Mouse (Mus musculus) heart, postnatal 0 days (tissue): ENCODE data around the gene Adm2. TPM values are rescaled to one million over a fixed set of nuclear protein-coding genes. Genes with fewer than 3 reads are reported as not detected.

Experiments used
- ATAC-seq: fragments of 200-750 bp; cut with Nextera tagmentation; 2 replicates; pipeline ENCODE4 v1.8.0; 2017; ENCODE audit warnings: low read depth, moderate number of reproducible peaks, moderate library complexity; ENCODE audit not compliant: insufficient read depth
- DNase-seq: peaks from one replicate; pipeline ENCODE4 v3.0.0-alpha.2; 2016; ENCODE audit warnings: low spot score
- H3K27ac ChIP-seq: fragments of 300-500 bp; sonication (generic); 2 replicates; pipeline ENCODE4 v1.5.1; 2014; ENCODE audit warnings: low read depth, mild to moderate bottlenecking
- H3K27me3 ChIP-seq: fragments of 300-500 bp; sonication (generic); 2 replicates; pipeline ENCODE4 v1.6.1; 2014; ENCODE audit warnings: low read length, mixed read lengths; ENCODE audit not compliant: control insufficient read depth, insufficient read depth
- H3K36me3 ChIP-seq: fragments of 300-500 bp; sonication (generic); replicated peaks from 2 replicates; pipeline ENCODE4 v1.6.1; 2014; ENCODE audit warnings: low read length, mixed read lengths; ENCODE audit not compliant: control insufficient read depth, insufficient read depth
- H3K4me1 ChIP-seq: fragments of 300-500 bp; sonication (generic); 2 replicates; pipeline ENCODE4 v1.6.1; 2014; ENCODE audit warnings: antibody characterized with exemption; ENCODE audit not compliant: control insufficient read depth, insufficient read depth
- H3K4me2 ChIP-seq: fragments of 300-500 bp; sonication (generic); 2 replicates; pipeline ENCODE4 v1.6.1; 2014; ENCODE audit warnings: low read depth, mild to moderate bottlenecking, low read length, moderate library complexity
- H3K4me3 ChIP-seq: fragments of 300-500 bp; sonication (generic); 2 replicates; pipeline ENCODE4 v1.5.1; 2014; ENCODE audit warnings: low read depth, low read length
- H3K9ac ChIP-seq: fragments of 300-500 bp; sonication (generic); replicated peaks from 2 replicates; pipeline ENCODE4 v1.6.1; 2014; ENCODE audit warnings: low read depth, low read length, mixed read lengths
- H3K9me3 ChIP-seq: fragments of 300-500 bp; sonication (generic); replicated peaks from 2 replicates; pipeline ENCODE4 v1.6.1; 2016; ENCODE audit warnings: low read length; ENCODE audit not compliant: control insufficient read depth
- CTCF ChIP-seq: IDR thresholded peaks from 2 replicates; pipeline ENCODE4 v1.5.1; 2016; ENCODE audit warnings: antibody characterized with exemption, control low read depth, low read depth
- EP300 ChIP-seq: IDR thresholded peaks from 2 replicates; pipeline ENCODE4 v1.6.1; 2016; ENCODE audit warnings: antibody characterized with exemption, low read depth
- WGBS: fragments of 180-500 bp; shearing (Covaris S2); extraction: QIAGEN DNeasy Blood & Tissue Kit; methylation state at CpG from one replicate; pipeline ENCODE4 v1.1.7; 2014; 5-methylcytosine and 5-hydroxymethylcytosine counted together
- polyA plus RNA-seq: library from polyadenylated mRNA; unstranded; fragments of >200 nt; fragmentation: Nextera tagmentation; extraction: Ambion mirVana; gene quantifications from 2 replicates; pipeline ENCODE4 v1.2.1, GENCODE M21; 2015
- total RNA-seq: library from RNA; depleted of rRNA; stranded (reverse); fragments of >200 nt; gene quantifications from 2 replicates; pipeline ENCODE4 v1.2.3, GENCODE M21; 2014; ENCODE audit warnings: low replicate concordance

Adm2 gene
- total and polyA plus RNA-seq, 2 experiments from 2014 or later: not detected

DNA sequence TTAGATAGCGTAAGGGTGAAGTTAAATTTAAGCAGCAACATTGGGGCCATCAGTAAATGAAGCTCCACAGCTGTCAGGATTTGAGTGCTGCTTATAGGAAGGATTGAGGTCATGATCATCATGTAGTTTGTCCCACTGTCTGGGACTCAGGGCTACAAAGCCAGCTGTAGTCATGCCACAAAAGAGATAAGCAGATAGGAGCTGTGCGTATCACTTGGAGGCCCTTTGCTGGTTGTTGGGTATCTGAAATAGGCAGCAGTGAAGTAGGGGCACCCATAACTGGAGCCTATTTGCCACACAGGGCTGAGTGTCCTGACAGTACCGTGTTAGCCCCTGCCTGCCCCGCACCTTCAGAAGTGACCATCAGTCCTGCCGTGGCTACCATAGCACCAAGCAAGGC is 37.0 kb upstream of the Adm2 start:
- 90% methylated on average over 5 of the region's 5 CpGs for WGBS
- H3K9ac ChIP-seq: no peak overlapping the region
- H3K4me1 ChIP-seq: no peaks in the 10 kb centered on the region
- no peak overlapping the region for H3K4me2 ChIP-seq
- H3K4me3 ChIP-seq: no peak overlapping the region
- H3K27ac ChIP-seq: no peak overlapping the region
- H3K36me3 ChIP-seq: peaks cover 78% of the 10 kb centered on the region
- ATAC-seq (no peak), DNase-seq (no peak)
- no peaks in the 10 kb centered on the region for H3K27me3 ChIP-seq
- H3K9me3 ChIP-seq: no peaks in the 10 kb centered on the region
- TF ChIP-seq EP300: no peak
- no peak for TF ChIP-seq CTCF

DNA sequence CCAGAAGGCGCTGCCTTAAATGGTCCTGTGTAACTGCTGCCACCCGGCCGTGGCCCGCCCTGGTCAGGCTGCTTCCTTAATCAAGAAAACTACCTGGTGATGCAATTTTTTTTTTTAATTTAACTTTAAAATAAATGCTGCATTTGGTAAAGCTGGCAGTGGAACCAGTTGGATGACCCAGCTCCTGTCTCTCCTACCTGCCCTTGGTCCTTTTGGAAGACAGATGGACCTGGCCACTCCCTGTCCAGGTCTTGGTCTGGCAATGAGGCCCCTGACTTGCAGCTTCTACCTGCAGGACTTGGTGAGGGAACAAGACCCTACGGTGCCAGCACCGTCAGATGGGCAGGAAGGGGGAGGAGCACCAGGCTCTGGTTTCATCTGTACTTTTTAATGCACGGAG is 36.4 kb upstream of the Adm2 start:
- Histone ChIP-seq H3K27ac (no peak overlapping the region), H3K27me3 (no peaks in the 10 kb centered on the region), H3K4me2 (no peak overlapping the region), H3K9me3 (no peaks in the 10 kb centered on the region), H3K36me3 (peaks cover 78% of the 10 kb centered on the region), H3K9ac (no peak overlapping the region), H3K4me3 (no peak overlapping the region), H3K4me1 (no peaks in the 10 kb centered on the region)
- TF ChIP-seq CTCF: no peak
- WGBS: 82% methylated on average over 7 of the region's 7 CpGs
- DNase-seq (no peak), ATAC-seq (no peak)

DNA sequence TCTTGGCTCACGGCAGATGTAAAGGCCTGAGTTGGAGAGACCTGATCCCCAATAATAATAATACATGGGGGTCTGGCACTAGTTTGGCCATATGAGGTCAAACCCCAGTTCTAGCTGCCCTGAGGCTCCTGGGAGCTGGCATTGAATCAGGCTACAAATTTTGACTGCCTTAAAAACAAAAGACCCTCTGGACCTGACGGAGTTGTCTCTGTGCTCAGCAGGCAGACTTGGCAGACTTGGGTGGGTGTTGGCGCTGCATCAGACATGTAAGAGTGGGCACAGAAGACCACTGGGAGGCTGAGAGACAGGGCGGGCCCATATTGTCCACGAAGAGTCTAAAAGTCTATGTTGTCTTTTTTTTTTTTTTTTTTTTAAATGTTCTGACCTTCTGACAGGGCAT is 35.9 kb upstream of the Adm2 start:
- Histone ChIP-seq H3K27me3 (no peaks in the 10 kb centered on the region), H3K9ac (no peak overlapping the region), H3K4me3 (no peak overlapping the region), H3K4me2 (no peak overlapping the region), H3K36me3 (peaks cover 77% of the 10 kb centered on the region), H3K27ac (no peak overlapping the region), H3K4me1 (no peaks in the 10 kb centered on the region), H3K9me3 (no peaks in the 10 kb centered on the region)
- ATAC-seq: no peak
- TF ChIP-seq CTCF (no peak), EP300 (no peak)
- 90% methylated on average over 5 of the region's 5 CpGs for WGBS
- no peak for DNase-seq

DNA sequence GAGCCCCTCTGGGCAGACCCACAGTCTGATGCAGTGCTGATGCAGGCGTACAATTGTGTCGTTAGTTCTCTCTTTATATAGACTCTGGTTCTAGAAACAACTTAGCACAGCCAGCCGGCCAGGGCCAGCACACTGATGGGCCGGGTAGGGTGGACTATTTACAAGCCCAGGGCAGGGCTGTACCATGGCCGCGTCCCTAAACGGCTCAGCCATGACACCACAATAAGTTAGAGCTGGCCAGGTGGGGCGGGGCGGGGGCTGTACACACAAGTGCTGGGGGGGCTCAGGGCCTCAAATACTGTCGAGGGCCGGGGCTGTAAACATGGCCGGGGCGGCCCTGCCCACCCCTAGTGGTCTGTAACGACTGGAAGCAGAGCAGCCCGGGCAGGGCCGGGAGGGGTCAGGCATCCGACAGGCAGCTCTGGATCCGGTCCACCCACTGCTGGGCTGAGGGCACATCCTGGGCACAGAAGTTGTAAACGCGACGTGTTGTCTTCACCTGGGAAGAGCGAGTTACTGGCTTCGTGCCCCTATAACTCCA is 34.2 kb upstream of the Adm2 start:
- no peaks in the 10 kb centered on the region for H3K9me3 ChIP-seq
- no peaks in the 10 kb centered on the region for H3K27me3 ChIP-seq
- no peak overlapping the region for H3K4me2 ChIP-seq
- no peak for DNase-seq
- WGBS: 85% methylated on average over 23 of the region's 23 CpGs
- peaks cover 76% of the 10 kb centered on the region for H3K36me3 ChIP-seq
- H3K4me3 ChIP-seq: no peak overlapping the region
- H3K4me1 ChIP-seq: no peaks in the 10 kb centered on the region
- H3K9ac ChIP-seq: no peak overlapping the region
- H3K27ac ChIP-seq: no peak overlapping the region
- no peak for ATAC-seq
- TF ChIP-seq CTCF: no peak
- no peak for TF ChIP-seq EP300

DNA sequence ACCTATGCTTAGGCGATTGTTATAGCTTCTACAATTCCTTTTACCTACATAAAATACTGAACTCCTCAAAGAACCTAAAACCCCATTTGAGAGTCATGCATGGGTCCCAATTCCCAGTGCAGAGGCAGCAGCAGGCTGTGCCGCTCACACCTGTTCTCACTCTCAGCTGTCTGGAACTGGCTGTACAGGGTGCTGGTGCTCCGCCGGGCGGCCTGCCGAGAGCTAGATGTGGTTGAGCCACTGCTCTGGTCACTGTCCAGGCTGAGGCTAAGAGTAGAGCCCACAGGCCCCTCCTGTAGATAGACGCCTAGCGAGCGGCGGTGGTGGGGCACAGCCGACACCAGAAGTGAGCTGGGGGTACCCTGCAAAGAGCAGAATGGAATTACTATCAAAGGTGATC is 33.1 kb upstream of the Adm2 start:
- no peaks in the 10 kb centered on the region for H3K27me3 ChIP-seq
- H3K36me3 ChIP-seq: peaks cover 81% of the 10 kb centered on the region
- ATAC-seq (no peak), DNase-seq (no peak)
- WGBS: 91% methylated on average over 11 of the region's 11 CpGs
- H3K4me3 ChIP-seq: no peak overlapping the region
- no peak overlapping the region for H3K9ac ChIP-seq
- TF ChIP-seq EP300: no peak
- no peak for TF ChIP-seq CTCF
- no peak overlapping the region for H3K27ac ChIP-seq
- no peaks in the 10 kb centered on the region for H3K4me1 ChIP-seq
- no peaks in the 10 kb centered on the region for H3K9me3 ChIP-seq
- H3K4me2 ChIP-seq: no peak overlapping the region

DNA sequence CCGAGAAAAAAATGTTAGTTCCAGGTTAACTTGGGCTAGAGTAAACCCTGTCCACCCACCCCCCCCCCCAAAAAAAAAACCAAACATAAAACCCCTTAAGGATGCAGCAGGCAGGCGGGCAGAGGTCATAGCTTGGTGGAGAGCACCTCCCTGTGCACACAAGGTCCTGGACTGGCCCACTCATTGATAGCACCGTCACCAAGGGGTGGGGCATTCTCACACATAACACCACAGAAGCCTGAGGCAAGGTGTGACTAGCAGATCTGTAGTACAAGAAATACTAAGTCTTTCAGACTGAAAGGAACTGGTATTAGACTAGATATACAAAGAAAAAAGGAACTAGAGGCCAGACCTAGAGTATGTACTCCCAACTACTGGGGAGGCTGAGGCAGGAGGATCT is 31.0 kb upstream of the Adm2 start:
- WGBS: 72% methylated on average over 3 of the region's 3 CpGs
- no peak for ATAC-seq

More for the DNA sequence above, 31.0 kb upstream of the Adm2 start:
- H3K27ac ChIP-seq: no peak overlapping the region
- H3K27me3 ChIP-seq: no peaks in the 10 kb centered on the region
- no peak overlapping the region for H3K9ac ChIP-seq
- no peak for DNase-seq
- H3K9me3 ChIP-seq: no peaks in the 10 kb centered on the region
- H3K36me3 ChIP-seq: peaks cover 93% of the 10 kb centered on the region
- no peak overlapping the region for H3K4me3 ChIP-seq
- TF ChIP-seq CTCF (no peak), EP300 (no peak)
- H3K4me2 ChIP-seq: no peak overlapping the region
- no peaks in the 10 kb centered on the region for H3K4me1 ChIP-seq
